Mouse (Mus musculus) left cerebral cortex, postnatal 25 days (tissue): ENCODE data around the gene Kdm4b. TPM values are rescaled to one million over a fixed set of nuclear protein-coding genes. Genes with fewer than 3 reads are reported as not detected.

Source experiments
- DNase-seq, 2 experiments: peaks; one replicate each; pipeline ENCODE4 v3.0.0; 2022; ENCODE audit warnings: low spot score in 2 of 2, mixed read lengths in 1 of 2
- intact Hi-C: fragments of 180-260 bp; cut with DNase I; formaldehyde crosslinking; loops from one replicate; pipeline ENCODE4 v1.15.1; 2025
- total RNA-seq, 2 experiments: library from RNA; stranded (reverse); gene quantifications; 2 replicates each; pipeline ENCODE4 v1.2.3; 2021

The Kdm4b gene
- 10 to 100 TPM; 70.0 to 74.4 TPM for total RNA-seq

DNA sequence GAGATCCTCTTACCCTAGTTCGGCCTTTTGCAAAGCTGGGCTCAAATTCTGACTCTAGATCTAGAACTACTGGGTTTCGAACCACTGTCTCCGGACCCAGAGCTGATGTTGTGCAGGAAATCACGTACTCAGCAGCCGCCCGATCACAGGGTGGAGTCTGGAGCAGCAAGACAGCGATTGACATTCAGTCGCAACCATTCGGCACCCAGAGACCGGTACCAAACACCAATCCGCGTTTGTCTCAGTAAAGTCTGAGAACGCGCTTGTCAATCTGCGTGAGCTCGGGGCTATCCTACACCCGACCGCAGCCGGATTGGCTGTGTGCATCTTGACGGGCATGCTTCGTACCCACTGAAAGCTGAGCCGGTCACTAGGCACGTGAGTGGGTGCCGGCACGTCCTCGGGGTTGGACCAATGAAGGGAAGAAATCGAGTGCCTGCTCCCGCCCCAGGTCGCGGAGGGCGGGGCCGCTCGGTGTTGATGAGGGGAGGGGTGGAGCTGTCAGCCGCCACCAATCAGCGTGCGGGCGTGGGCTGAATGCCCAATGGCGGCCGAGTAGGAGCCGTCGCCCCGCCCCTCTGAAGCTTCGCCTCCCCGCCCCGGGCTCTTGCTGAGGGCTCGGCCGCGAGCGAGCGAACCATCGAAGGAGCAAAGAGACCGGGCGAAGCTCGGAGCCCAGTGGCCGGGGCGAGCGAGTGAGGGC, at the start of gene Kdm4b:
Gene Kdm4b (plus strand): TSS at position 613 of the 703 bp plus-strand sequence.
- intact Hi-C loops, result no loop called here
- DNase-seq, result peak; percentile 99 to 100

GRCm38 (mm10) chr17:56276643-56277566, 49.0 kb upstream of the Kdm4b start, which contains the start of gene Ticam1:
Gene Ticam1, minus strand, starts transcription at chr17:56276786.
- peak; percentile 70 to 91 for DNase-seq
- intact Hi-C loops, result no loop called here

DNA sequence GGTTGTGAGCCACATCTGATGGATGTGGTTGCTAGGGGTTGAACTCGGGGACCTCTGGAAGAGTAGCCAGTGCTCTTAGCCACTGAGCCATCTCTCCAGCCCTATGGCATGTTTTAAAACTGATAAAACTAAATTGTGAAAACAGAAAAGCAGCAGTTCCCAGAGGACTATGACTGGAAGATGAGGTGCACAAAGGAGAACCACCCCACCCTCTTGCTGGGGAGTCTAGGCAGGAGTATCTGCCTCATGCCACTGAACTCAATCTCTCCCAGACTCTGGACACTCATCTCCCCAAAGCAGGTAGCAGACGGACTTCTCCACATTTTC, 48.3 kb upstream of the Kdm4b start:
- DNase-seq, result no peak
- intact Hi-C loops, result no loop called here

GRCm38 (mm10) chr17:56278340-56278739, 47.5 kb upstream of the Kdm4b start:
- intact Hi-C loops, result no loop called here
- DNase-seq, result no peak

DNA sequence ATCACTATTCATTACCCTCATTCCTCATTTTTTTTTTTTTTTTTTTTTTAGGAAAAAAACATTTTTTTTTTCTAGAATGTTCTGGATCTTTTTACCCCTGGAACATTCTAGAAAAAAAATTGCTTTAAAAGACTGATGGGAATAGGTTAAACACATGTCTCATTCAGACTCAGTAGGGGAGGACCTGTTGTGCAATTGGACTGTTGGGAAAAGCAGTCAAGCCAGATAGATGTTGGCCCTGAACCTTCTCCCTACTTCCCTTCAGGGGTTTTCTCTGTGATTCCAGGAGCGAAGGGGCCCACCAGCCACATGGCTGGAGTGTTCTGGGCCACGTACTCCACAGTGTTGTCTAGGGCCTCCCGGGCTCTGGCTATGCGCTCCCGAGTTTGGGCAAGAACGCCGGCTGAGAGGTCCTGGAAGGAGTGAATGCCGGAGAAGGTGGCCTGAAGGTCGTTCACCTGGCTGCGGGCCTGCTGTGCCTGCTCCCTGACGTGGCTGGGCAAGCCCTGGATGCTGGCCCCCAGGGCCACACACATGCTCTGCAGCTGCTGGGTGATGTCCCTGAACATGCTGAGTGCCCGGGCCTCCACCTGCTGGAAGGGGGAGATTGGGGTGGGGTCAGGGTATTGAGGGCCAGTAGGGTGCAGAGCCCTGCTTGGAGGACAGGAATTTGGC, 46.2 kb upstream of the Kdm4b start:
- intact Hi-C loops, result no loop called here
- no peak for DNase-seq

- DNase-seq, result no peak
- intact Hi-C loops, result no loop called here
Observed at GRCm38 (mm10) chr17:56281193-56281592, 44.7 kb upstream of the Kdm4b start.

DNA sequence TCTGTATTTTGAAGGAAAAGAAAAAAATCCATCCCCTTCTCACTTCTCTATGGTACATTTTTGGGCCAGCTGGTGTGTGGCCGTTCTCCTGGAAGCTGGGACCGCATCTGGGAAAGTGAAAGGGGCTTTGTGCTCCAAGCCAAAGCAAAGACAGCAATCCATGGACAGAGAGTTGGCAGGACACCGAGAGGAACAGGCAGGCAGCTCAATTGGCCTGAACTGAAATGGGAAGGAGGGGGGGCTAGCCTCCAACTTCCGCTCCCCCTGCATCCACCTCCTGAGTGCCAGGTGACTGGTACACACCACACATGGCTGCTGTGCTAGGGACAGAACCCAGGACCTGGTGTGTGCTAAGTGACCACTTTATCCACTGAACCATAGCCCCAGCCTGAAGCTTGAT, 43.1 kb upstream of the Kdm4b start:
- DNase-seq, result peak in 1 of 2 experiments; percentile 58
- intact Hi-C loops, result no loop called here

GRCm38 (mm10) chr17:56283316-56283715, 42.5 kb upstream of the Kdm4b start:
- intact Hi-C loops, result no loop called here

GRCm38 (mm10) chr17:56285995-56286394, 39.9 kb upstream of the Kdm4b start:
- intact Hi-C loops, result no loop called here
- DNase-seq, result no peak

More at GRCm38 (mm10) chr17:56283316-56283715, 42.5 kb upstream of the Kdm4b start:
- DNase-seq, result peak in 1 of 2 experiments; percentile 89

DNA sequence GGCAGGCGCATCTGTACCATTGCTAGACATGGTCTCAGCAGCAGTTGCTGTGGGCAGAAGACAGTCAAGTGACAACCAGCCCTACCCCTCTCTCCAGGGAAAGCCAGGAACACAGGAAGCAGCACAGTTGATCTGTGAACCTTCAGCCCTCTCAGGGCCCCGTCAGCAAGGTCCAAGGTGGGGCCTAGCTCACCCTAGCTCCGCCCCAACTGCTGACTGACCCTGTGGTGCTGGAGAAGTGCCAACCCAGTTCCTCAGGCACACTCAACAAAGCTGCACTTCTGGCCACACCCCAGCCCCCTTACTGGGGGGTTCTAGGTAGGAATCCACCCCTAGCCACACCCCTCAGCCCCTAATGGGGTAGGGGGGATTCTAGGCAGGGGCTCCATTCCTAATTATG, 38.0 kb upstream of the Kdm4b start:
- intact Hi-C loops, result no loop called here

DNA sequence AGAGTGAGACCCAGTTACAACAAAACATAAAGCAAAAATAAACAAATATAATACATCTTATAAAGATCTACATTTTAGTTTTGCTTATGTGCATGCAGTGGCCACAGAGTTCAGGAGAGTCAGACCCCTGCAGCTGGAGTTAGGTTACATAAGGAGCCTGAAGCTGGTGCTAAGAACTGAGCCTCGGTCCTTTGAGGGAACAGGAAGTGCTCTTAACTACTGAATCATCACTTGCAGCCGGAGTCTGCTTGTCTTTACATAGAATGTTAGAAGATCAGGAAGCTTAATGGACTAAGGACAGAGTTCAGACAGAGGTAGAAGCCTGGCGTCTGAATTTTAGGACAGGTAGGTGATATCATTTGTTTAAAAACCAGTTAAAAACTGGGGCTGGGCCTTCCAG, 37.0 kb upstream of the Kdm4b start:
- intact Hi-C loops, result no loop called here
- no peak for DNase-seq

More for the DNA sequence above, 38.0 kb upstream of the Kdm4b start:
- DNase-seq, result no peak

DNA sequence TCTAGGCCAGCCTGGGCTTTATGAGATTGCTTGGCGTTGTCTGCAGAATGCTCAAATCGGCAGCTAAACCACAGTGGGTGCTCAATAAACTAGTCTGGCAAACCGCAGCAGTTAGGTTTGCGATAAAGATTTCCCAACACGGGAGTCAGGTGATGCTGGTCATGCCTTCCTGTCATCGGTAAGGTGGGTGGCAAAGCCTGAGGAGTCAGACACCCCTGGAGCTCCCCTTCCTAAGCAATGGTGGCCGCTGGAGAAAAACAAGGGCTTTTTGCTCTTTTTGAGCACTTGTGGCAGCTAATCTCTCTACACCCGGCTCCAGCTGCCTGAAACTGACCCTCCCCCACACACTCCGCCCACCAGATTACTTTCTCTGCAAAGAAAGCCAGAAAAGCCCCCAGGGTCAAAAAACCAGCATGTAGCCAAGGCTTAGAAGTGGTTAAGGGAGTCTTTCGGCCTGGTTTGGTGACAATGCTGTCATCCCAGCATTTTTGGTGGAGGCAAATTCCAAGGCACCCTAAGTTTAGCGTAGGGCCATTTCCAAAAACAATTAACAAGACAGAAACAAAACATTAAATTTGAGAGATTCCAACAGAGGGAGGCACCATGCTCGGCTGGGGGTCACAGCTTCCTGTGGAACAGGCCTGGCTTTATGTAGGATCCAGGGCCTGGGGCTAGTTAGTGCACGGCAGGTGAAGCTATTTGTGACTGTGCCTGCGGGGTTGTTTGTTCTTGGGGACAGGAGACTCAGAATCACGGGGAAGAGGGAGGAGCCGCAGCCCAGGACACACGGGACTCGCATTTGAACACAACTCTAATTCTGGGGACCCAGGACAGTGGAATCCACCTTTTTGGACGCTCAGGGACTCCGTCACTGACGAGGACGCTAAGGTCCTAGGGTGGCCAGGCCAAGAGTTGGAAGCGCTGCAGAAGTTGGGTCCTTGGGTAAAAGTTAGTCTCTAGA, 36.2 kb upstream of the Kdm4b start:
- intact Hi-C loops, result no loop called here
- no peak for DNase-seq

DNA sequence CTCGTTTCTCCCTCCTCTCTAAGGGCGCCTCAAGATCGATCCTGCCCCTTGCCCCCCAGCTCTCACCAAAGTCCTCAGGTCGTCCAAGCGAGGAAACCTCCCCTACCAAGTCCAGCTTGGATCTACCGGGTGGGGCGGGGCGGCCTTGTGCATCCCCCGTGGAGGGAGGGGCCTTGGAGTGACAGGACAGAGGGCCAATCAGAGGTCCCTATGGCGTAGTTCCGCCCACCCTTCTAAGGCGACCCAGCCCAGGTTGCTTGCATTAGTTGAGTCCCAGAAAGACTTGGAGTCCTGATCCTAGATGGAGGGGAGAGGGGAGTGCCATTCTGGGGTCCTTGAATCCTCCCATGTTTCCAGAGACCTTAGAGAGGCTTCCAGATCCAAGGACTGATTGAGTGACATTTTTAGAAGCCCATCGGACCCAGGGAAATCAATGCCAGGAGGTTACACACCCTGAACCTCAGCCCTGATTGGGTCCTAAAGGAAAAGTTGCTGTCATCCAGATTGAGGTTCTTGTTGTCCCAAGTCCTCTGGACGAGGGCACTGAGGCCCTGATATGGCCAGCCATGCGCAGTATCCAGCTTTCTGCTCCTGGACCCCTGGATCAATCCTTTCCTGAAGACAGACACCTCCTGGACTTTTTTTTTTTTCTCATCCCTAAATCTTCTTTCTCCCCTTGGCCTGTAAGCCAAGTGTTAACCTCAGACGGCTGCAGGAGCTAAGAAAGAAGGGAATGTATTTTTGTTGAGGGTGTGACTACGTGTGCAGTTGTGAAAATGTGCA, 35.3 kb upstream of the Kdm4b start:
- intact Hi-C loops, result no loop called here
- DNase-seq, result peak; percentile 55 to 57

DNA sequence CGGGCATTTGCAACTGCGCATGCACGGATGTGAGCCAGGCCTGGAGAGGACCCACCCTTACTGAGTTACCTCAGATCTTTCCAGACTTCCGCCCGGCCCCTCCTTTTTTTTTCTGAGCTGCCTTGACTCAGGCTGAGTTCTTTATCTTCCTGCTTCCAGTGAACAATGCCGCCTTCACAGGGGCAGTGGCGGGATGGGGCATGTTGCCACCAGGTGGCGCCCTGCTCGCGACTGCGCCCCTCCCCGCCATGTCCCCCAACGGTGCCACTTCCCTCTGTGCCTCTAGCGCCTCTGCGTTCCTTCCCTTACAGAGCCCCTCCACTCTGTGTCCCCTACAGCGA, 34.7 kb upstream of the Kdm4b start:
- DNase-seq, result peak; percentile 61 to 66
- intact Hi-C loops, result no loop called here

GRCm38 (mm10) chr17:56291826-56292475, 33.9 kb upstream of the Kdm4b start:
- DNase-seq, result no peak
- intact Hi-C loops, result no loop called here

GRCm38 (mm10) chr17:56292531-56293222, 33.2 kb upstream of the Kdm4b start, which contains the start of gene Plin3:
Gene Plin3, minus strand, starts transcription at chr17:56292873.
- intact Hi-C loops, result no loop called here
- DNase-seq, result no peak

GRCm38 (mm10) chr17:56293291-56293690, 32.6 kb upstream of the Kdm4b start:
- DNase-seq, result no peak
- intact Hi-C loops, result no loop called here
